Mouse (Mus musculus) hindbrain, embryonic 13.5 days (tissue): ENCODE measurements around the gene Acnat1. TPM values are rescaled to one million over a fixed set of nuclear protein-coding genes. Genes with fewer than 3 reads are reported as not detected.
"Not testable (repeated sequence)": the region's sequence is repeated elsewhere in the genome, so short reads cannot be mapped to it uniquely, and the experiment has no call there.

ENCODE experiments used
- ATAC-seq: fragments of 200-750 bp; cut with Nextera tagmentation; 2 replicates; pipeline ENCODE4 v1.8.0; 2017; ENCODE audit warnings: moderate TSS enrichment; ENCODE audit not compliant: low FRiP score
- H3K27ac ChIP-seq: fragments of 300-500 bp; sonication (generic); 2 replicates; pipeline ENCODE4 v1.5.1; 2015; ENCODE audit warnings: inconsistent platforms, mild to moderate bottlenecking, moderate library complexity
- H3K27me3 ChIP-seq: fragments of 300-500 bp; sonication (generic); 2 replicates; pipeline ENCODE4 v1.6.1; 2015; ENCODE audit warnings: mild to moderate bottlenecking, inconsistent platforms
- H3K36me3 ChIP-seq: fragments of 300-500 bp; sonication (generic); 2 replicates; pipeline ENCODE4 v1.6.1; 2015; ENCODE audit warnings: mild to moderate bottlenecking, inconsistent platforms
- H3K4me1 ChIP-seq: fragments of 300-500 bp; sonication (generic); replicated peaks from 2 replicates; pipeline ENCODE4 v1.6.1; 2015; ENCODE audit warnings: inconsistent platforms
- H3K4me2 ChIP-seq: fragments of 300-500 bp; sonication (generic); 2 replicates; pipeline ENCODE4 v1.6.1; 2015; ENCODE audit warnings: inconsistent platforms, mild to moderate bottlenecking, moderate library complexity
- H3K4me3 ChIP-seq: fragments of 300-500 bp; sonication (generic); 2 replicates; pipeline ENCODE4 v1.5.1; 2015; ENCODE audit warnings: mild to moderate bottlenecking, inconsistent platforms
- H3K9ac ChIP-seq: fragments of 300-500 bp; sonication (generic); 2 replicates; pipeline ENCODE4 v1.6.1; 2015; ENCODE audit warnings: mild to moderate bottlenecking, inconsistent platforms
- H3K9me3 ChIP-seq: fragments of 300-500 bp; sonication (generic); 2 replicates; pipeline ENCODE4 v1.6.1; 2016; ENCODE audit warnings: inconsistent platforms
- WGBS: fragments of 180-500 bp; shearing (Covaris S2); methylation state at CpG from one replicate; pipeline ENCODE4 v1.1.7; 2015; 5-methylcytosine and 5-hydroxymethylcytosine counted together
- polyA plus RNA-seq: library from polyadenylated mRNA; unstranded; fragments of >200 nt; fragmentation: Nextera tagmentation; extraction: Ambion mirVana; gene quantifications from 2 replicates; pipeline ENCODE4 v1.2.1, GENCODE M21; 2015

Acnat1 gene
- polyA plus RNA-seq, 1 experiment from 2014 or later, result not detected

DNA sequence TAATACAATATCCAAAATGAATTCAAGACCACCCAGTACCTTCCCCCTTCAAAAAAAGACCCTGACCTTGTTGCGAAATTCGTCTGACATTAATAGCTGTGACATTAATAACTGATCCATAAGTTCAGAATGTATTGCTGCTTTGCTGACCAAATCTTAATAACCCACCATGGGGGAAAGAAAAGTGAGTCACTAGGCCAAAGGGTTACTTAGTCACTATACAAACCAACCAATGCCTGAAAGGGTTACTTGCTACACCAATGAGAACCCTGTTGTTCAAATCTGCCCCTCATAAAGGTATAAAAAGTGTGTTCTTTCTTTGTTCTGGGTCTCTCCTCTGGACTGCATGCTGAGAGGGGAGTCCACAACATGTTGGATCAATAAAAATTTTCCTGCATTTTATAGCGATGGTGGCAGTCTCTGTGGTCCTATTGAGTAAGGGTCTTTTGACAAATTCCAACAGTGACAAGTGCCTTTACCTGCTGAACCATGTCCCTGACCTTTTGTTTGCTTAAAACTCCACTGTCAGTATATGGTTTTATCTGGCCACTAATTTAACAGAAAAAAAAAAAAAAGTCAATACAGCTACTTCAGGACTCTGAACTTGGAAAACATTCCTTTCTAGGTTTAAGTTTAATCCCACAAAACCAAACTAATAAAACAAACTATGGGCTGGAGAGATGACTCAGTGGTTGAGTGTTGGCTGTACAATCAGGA is 12.4 kb upstream of the Acnat1 start:
- not testable (repeated sequence) for H3K4me3 ChIP-seq, H3K4me1 ChIP-seq, H3K27me3 ChIP-seq, H3K9me3 ChIP-seq, ATAC-seq, H3K4me2 ChIP-seq, H3K27ac ChIP-seq, H3K9ac ChIP-seq, H3K36me3 ChIP-seq
- 81% methylated on average over 3 of the region's 3 CpGs for WGBS

GRCm38 (mm10) chr4:49485442-49485841 is 11.7 kb upstream of the Acnat1 start:
- no peak overlapping the region for H3K4me2 ChIP-seq
- H3K9ac ChIP-seq, result no peak overlapping the region
- 0 out of 2 replicates have a peak, but pooled peaks cover 4% of the 10 kb centered on the region for H3K27me3 ChIP-seq
- no peak overlapping the region for H3K4me3 ChIP-seq
- no peak for ATAC-seq
- no peaks in the 10 kb centered on the region for H3K36me3 ChIP-seq
- H3K27ac ChIP-seq, result no peak overlapping the region
- no peaks in the 10 kb centered on the region for H3K9me3 ChIP-seq
- no peaks in the 10 kb centered on the region for H3K4me1 ChIP-seq

GRCm38 (mm10) chr4:49480896-49481295 is 7.2 kb upstream of the Acnat1 start:
- Histone ChIP-seq H3K4me3 (no peak overlapping the region), H3K9ac (no peak overlapping the region), H3K27ac (no peak overlapping the region), H3K27me3 (0 out of 2 replicates have a peak, but pooled peaks cover 4% of the 10 kb centered on the region), H3K4me1 (peaks cover 6% of the 10 kb centered on the region; the same call in 1 of the 2 replicates), H3K4me2 (no peak overlapping the region), H3K9me3 (no peaks in the 10 kb centered on the region), H3K36me3 (no peaks in the 10 kb centered on the region)
- 57% methylated on average over 3 of the region's 3 CpGs for WGBS
- no peak for ATAC-seq

GRCm38 (mm10) chr4:49480104-49480760 is 6.5 kb upstream of the Acnat1 start:
- H3K4me1 ChIP-seq, result peaks cover 6% of the 10 kb centered on the region; the same call in 1 of the 2 replicates
- WGBS, result 27% methylated on average over 21 of the region's 21 CpGs
- no peak overlapping the region for H3K27ac ChIP-seq
- H3K4me3 ChIP-seq, result no peak overlapping the region
- peak overlapping the region; percentile 18 for H3K4me2 ChIP-seq
- H3K9ac ChIP-seq, result no peak overlapping the region
- no peaks in the 10 kb centered on the region for H3K9me3 ChIP-seq
- no peaks in the 10 kb centered on the region for H3K36me3 ChIP-seq
- no peak for ATAC-seq
- 0 out of 2 replicates have a peak, but pooled peaks cover 4% of the 10 kb centered on the region for H3K27me3 ChIP-seq

GRCm38 (mm10) chr4:49479035-49479434 is 5.3 kb upstream of the Acnat1 start:
- not testable (repeated sequence) for H3K4me3 ChIP-seq, H3K4me1 ChIP-seq, H3K27ac ChIP-seq, ATAC-seq, H3K9ac ChIP-seq, H3K36me3 ChIP-seq, H3K9me3 ChIP-seq, H3K4me2 ChIP-seq, H3K27me3 ChIP-seq
- WGBS, result 16% methylated on average over 2 of the region's 2 CpGs

DNA sequence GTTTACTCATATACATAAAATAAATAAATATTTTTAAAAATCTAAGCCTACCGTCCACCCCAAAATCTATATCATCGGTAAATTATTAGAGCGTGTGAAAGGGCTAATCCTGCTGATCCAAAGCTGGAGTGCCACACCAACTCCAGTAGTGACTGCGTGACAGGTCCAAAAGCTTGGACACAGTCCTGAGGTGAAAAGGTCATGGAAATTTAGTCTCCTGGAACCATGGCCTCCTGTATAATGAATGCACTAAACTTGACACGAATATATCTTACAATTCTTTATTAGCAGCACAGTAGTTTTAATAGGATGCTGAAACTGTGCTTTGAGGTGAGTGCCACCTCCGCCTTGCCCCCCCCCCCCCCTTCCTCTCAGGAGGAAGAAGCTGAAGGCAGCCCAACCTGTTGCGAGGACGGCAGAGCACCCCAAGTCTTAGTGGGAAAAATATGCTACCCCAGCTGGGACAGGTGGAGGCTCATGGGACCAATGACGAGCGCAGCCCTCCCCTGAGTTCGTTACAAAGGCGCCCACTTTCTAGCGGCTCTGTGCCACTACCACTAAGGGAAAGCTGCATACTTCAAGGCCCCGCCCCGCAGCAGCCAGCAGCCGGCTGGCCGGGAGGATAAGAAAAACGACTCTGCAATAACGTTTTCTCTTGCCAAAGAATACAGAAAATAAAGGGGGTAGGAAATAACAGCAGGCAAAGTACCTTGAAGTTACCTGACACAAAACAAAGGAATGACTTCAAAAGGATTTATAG is 4.6 kb upstream of the Acnat1 start:
- WGBS, result 21% methylated on average over 19 of the region's 19 CpGs
- ATAC-seq, result peak; percentile 66

GRCm38 (mm10) chr4:49474583-49474982 is 871 bp upstream of the Acnat1 start:
- Histone ChIP-seq H3K9ac (no peak overlapping the region), H3K27ac (no peak overlapping the region), H3K9me3 (no peaks in the 10 kb centered on the region), H3K4me2 (no peak overlapping the region), H3K4me3 (no peak overlapping the region), H3K36me3 (no peaks in the 10 kb centered on the region), H3K4me1 (peaks cover 6% of the 10 kb centered on the region; the same call in 1 of the 2 replicates), H3K27me3 (no peaks in the 10 kb centered on the region)
- no peak for ATAC-seq

More for the DNA sequence above, 4.6 kb upstream of the Acnat1 start:
- peaks cover 6% of the 10 kb centered on the region; the same call in 1 of the 2 replicates for H3K4me1 ChIP-seq
- H3K4me2 ChIP-seq, result peak overlapping the region; percentile 44
- H3K36me3 ChIP-seq, result no peaks in the 10 kb centered on the region
- 0 out of 2 replicates have a peak, but pooled peaks cover 4% of the 10 kb centered on the region for H3K27me3 ChIP-seq
- H3K4me3 ChIP-seq, result peak overlapping the region; percentile 7; the same call in 1 of the 2 replicates
- no peak overlapping the region for H3K9ac ChIP-seq
- H3K27ac ChIP-seq, result no peak overlapping the region
- no peaks in the 10 kb centered on the region for H3K9me3 ChIP-seq

DNA sequence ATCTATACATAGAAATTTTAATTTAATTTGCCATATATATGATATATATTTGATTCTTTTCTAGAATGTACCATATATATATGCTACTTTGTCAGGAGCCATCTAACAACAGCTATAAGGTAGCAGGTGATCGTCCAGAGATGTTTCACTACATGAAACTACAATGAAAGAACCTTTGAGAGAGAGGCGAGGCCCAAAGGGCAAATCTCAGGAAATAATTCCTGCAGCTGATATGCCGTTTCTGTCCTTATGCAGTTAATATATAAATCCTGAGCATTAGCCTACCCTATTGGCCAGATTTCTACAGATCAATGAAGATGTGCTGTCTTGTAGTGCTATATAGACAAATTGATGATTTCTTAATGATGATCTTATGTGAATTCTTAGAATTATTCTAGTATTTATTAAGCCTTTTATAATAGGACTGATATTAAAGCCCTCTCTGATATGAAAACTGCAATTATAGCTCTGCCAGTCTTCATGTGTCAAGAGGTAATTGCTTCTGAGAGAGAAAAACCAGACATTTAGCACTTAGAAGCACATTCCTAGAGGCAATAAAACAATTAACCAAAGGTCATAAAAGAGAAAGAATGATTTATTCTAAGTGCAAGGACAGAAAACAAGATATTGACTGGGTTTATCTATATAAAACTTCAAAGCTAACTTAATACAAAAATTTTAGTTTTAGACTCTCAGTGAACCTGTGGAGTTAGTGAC is 4.1 kb downstream of the Acnat1 start:
- H3K27me3 ChIP-seq, result no peaks in the 10 kb centered on the region
- no peaks in the 10 kb centered on the region for H3K36me3 ChIP-seq
- H3K9ac ChIP-seq, result no peak overlapping the region
- WGBS, result 88% methylated on average over 3 of the region's 3 CpGs
- no peak overlapping the region for H3K27ac ChIP-seq
- H3K4me2 ChIP-seq, result no peak overlapping the region
- no peaks in the 10 kb centered on the region for H3K9me3 ChIP-seq
- H3K4me1 ChIP-seq, result no peaks in the 10 kb centered on the region
- ATAC-seq, result no peak
- no peak overlapping the region for H3K4me3 ChIP-seq

GRCm38 (mm10) chr4:49467360-49467759 is 6.4 kb downstream of the Acnat1 start:
- Histone ChIP-seq H3K27ac (no peak overlapping the region), H3K9me3 (no peaks in the 10 kb centered on the region), H3K4me2 (no peak overlapping the region), H3K36me3 (no peaks in the 10 kb centered on the region), H3K9ac (no peak overlapping the region), H3K4me3 (no peak overlapping the region), H3K4me1 (no peaks in the 10 kb centered on the region), H3K27me3 (no peaks in the 10 kb centered on the region)
- no peak for ATAC-seq
- WGBS, result 98% methylated on average over 6 of the region's 6 CpGs

DNA sequence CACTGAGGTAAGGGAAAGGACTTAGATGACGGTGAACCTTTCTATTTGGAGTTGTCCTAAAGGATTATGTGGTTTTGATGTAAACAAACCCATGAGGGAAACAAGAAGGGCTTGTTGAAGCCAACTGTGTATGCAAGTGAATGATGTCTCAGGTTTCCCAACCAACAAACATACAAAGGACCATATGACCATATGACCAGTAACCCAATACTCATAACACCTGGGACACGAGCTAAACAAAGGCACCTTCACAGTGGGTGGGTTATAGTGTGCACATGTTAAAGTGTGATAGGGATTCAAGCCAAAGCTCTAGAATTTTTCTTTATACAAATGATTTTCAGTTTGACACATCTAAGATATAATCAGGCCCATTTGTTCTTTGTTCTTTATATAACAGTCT is 17.5 kb downstream of the Acnat1 start:
- H3K4me1 ChIP-seq, result no peaks in the 10 kb centered on the region
- no peaks in the 10 kb centered on the region for H3K9me3 ChIP-seq
- 72% methylated on average over 2 of the region's 2 CpGs for WGBS
- H3K4me3 ChIP-seq, result no peak overlapping the region
- no peaks in the 10 kb centered on the region for H3K36me3 ChIP-seq
- H3K9ac ChIP-seq, result no peak overlapping the region
- no peak for ATAC-seq
- H3K4me2 ChIP-seq, result no peak overlapping the region
- no peaks in the 10 kb centered on the region for H3K27me3 ChIP-seq
- no peak overlapping the region for H3K27ac ChIP-seq

GRCm38 (mm10) chr4:49451848-49452551 is 21.7 kb downstream of the Acnat1 start:
- Histone ChIP-seq H3K27ac (no peak overlapping the region), H3K4me2 (no peak overlapping the region), H3K9ac (no peak overlapping the region), H3K36me3 (no peaks in the 10 kb centered on the region), H3K4me3 (no peak overlapping the region), H3K4me1 (no peaks in the 10 kb centered on the region), H3K9me3 (no peaks in the 10 kb centered on the region), H3K27me3 (no peaks in the 10 kb centered on the region)
- no peak for ATAC-seq
- WGBS, result 88% methylated on average over 1 of the region's 1 CpGs
